Mouse (Mus musculus) stomach, postnatal 0 days (tissue): ENCODE results near the gene Arrdc2.

Source experiments
- CTCF ChIP-seq: IDR thresholded peaks from 2 replicates; pipeline ENCODE4 v1.5.1; 2016; ENCODE audit warnings: antibody characterized with exemption, low read depth, mild to moderate bottlenecking, moderate library complexity
- EP300 ChIP-seq: optimal IDR thresholded peaks from 2 replicates; pipeline ENCODE3; 2016; ENCODE audit warnings: antibody characterized with exemption

DNA sequence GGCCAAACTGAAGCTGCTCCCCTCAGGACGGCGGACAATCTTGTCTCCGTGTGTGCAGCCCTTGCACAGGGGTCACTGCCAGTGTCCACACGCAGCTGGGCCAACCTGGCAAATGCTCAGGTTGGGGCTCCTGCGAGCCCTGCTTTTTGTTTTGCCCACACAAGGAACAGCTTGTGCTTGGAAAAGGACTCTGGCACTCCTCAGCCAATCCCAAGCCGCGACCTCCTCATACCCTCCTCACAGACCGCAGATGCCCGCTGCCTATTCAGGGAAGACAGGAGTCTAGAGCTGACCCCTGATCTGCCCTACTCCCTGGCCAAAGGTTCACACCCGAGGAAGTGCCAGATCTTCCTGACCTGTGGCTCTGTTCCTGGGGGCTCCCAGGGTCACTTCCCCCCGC, 7.1 kb downstream of the Arrdc2 start:
- no peak for TF ChIP-seq EP300
- no peak for TF ChIP-seq CTCF
